Mouse (Mus musculus) brain, embryonic 14.5 days (tissue): Measurements from ENCODE around the gene Pam.

Source experiments
- CTCF ChIP-seq: fragments of 200-500 bp; IDR thresholded peaks from 2 replicates; pipeline ENCODE4 v1.5.1; 2012; ENCODE audit warnings: inconsistent platforms, mild to moderate bottlenecking, moderate library complexity, borderline replicate concordance; ENCODE audit not compliant: insufficient read depth, insufficient read length; ENCODE audit errors: extremely low read depth
- POLR2A ChIP-seq: fragments of 200-500 bp; IDR thresholded peaks from 2 replicates; pipeline ENCODE4 v1.6.1; 2012; ENCODE audit warnings: mild to moderate bottlenecking, inconsistent platforms, borderline replicate concordance; ENCODE audit not compliant: poor library complexity, insufficient read depth, insufficient read length, severe bottlenecking; ENCODE audit errors: extremely low read depth

- TF ChIP-seq CTCF (no peak), POLR2A (no peak)
These were observed 136.7 kb downstream of the Pam start for GRCm38 (mm10) chr1:97958759-97959158.
